Mouse (Mus musculus) heart, postnatal 0 days (tissue): ENCODE measurements around the gene Kctd6. TPM values are rescaled to one million over a fixed set of nuclear protein-coding genes. Genes with fewer than 3 reads are reported as not detected.

Experiments
- ATAC-seq: fragments of 200-750 bp; cut with Nextera tagmentation; 2 replicates; pipeline ENCODE4 v1.8.0; 2017; ENCODE audit warnings: low read depth, moderate number of reproducible peaks, moderate library complexity; ENCODE audit not compliant: insufficient read depth
- DNase-seq: peaks from one replicate; pipeline ENCODE4 v3.0.0-alpha.2; 2016; ENCODE audit warnings: low spot score
- H3K27ac ChIP-seq: fragments of 300-500 bp; sonication (generic); 2 replicates; pipeline ENCODE4 v1.5.1; 2014; ENCODE audit warnings: low read depth, mild to moderate bottlenecking
- H3K27me3 ChIP-seq: fragments of 300-500 bp; sonication (generic); 2 replicates; pipeline ENCODE4 v1.6.1; 2014; ENCODE audit warnings: low read length, mixed read lengths; ENCODE audit not compliant: control insufficient read depth, insufficient read depth
- H3K36me3 ChIP-seq: fragments of 300-500 bp; sonication (generic); replicated peaks from 2 replicates; pipeline ENCODE4 v1.6.1; 2014; ENCODE audit warnings: low read length, mixed read lengths; ENCODE audit not compliant: control insufficient read depth, insufficient read depth
- H3K4me1 ChIP-seq: fragments of 300-500 bp; sonication (generic); 2 replicates; pipeline ENCODE4 v1.6.1; 2014; ENCODE audit warnings: antibody characterized with exemption; ENCODE audit not compliant: control insufficient read depth, insufficient read depth
- H3K4me2 ChIP-seq: fragments of 300-500 bp; sonication (generic); 2 replicates; pipeline ENCODE4 v1.6.1; 2014; ENCODE audit warnings: low read depth, mild to moderate bottlenecking, low read length, moderate library complexity
- H3K4me3 ChIP-seq: fragments of 300-500 bp; sonication (generic); 2 replicates; pipeline ENCODE4 v1.5.1; 2014; ENCODE audit warnings: low read depth, low read length
- H3K9ac ChIP-seq: fragments of 300-500 bp; sonication (generic); replicated peaks from 2 replicates; pipeline ENCODE4 v1.6.1; 2014; ENCODE audit warnings: low read depth, low read length, mixed read lengths
- H3K9me3 ChIP-seq: fragments of 300-500 bp; sonication (generic); replicated peaks from 2 replicates; pipeline ENCODE4 v1.6.1; 2016; ENCODE audit warnings: low read length; ENCODE audit not compliant: control insufficient read depth
- CTCF ChIP-seq: IDR thresholded peaks from 2 replicates; pipeline ENCODE4 v1.5.1; 2016; ENCODE audit warnings: antibody characterized with exemption, control low read depth, low read depth
- EP300 ChIP-seq: IDR thresholded peaks from 2 replicates; pipeline ENCODE4 v1.6.1; 2016; ENCODE audit warnings: antibody characterized with exemption, low read depth
- WGBS: fragments of 180-500 bp; shearing (Covaris S2); extraction: QIAGEN DNeasy Blood & Tissue Kit; methylation state at CpG from one replicate; pipeline ENCODE4 v1.1.7; 2014; 5-methylcytosine and 5-hydroxymethylcytosine counted together
- polyA plus RNA-seq: library from polyadenylated mRNA; unstranded; fragments of >200 nt; fragmentation: Nextera tagmentation; extraction: Ambion mirVana; gene quantifications from 2 replicates; pipeline ENCODE4 v1.2.1, GENCODE M21; 2015
- total RNA-seq: library from RNA; depleted of rRNA; stranded (reverse); fragments of >200 nt; gene quantifications from 2 replicates; pipeline ENCODE4 v1.2.3, GENCODE M21; 2014; ENCODE audit warnings: low replicate concordance

Gene Kctd6
- total and polyA plus RNA-seq, 2 experiments from 2014 or later: 7.9 to 12.6 TPM

DNA sequence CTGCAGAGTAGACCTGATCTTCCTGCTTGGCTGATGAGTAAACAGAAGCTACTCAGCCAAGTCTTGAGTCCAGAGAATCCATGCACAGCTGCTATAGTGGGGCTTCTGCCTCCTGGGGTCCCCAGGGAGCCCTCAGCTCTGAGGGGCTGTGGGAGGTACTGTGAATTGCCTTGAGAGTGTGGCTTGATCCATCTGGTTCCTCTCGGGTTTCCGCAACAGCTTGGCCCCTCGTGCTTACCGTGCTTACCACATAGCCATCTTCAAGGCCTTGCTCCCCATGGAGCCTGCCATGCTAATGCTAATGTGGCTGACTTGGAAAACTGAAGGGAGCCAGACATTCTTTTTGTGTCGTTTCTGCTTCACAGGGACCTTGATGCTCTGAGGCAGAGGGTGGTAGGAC is 6.8 kb upstream of the Kctd6 start:
- Histone ChIP-seq H3K36me3 (no peaks in the 10 kb centered on the region), H3K9ac (no peak overlapping the region), H3K4me3 (no peak overlapping the region), H3K27ac (no peak overlapping the region), H3K4me2 (no peak overlapping the region), H3K27me3 (no peaks in the 10 kb centered on the region), H3K4me1 (peaks cover 15% of the 10 kb centered on the region), H3K9me3 (no peaks in the 10 kb centered on the region)
- 53% methylated on average over 5 of the region's 5 CpGs for WGBS
- DNase-seq: no peak
- TF ChIP-seq CTCF (no peak), EP300 (no peak)
- no peak for ATAC-seq

DNA sequence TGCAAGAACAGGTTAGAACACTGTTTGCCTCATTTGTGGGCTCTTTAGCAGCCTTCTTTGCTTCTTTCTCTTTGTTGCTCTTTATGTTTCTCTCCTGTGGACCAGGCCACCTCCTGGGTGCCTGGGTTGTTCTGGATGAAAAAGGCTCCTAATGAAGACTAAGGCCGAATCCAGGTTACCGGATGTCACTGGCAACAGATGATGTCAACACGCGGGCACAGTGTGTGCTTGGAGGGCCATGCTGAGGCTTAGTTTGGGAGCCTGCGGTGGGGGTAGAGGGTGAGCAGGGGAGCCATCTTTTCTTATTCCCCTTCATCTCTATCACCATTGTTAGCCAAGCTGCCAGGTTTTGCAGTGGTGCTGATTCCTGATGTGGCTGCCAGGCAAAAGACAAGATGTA is 6.4 kb upstream of the Kctd6 start:
- no peak for ATAC-seq
- peaks cover 15% of the 10 kb centered on the region for H3K4me1 ChIP-seq

DNA sequence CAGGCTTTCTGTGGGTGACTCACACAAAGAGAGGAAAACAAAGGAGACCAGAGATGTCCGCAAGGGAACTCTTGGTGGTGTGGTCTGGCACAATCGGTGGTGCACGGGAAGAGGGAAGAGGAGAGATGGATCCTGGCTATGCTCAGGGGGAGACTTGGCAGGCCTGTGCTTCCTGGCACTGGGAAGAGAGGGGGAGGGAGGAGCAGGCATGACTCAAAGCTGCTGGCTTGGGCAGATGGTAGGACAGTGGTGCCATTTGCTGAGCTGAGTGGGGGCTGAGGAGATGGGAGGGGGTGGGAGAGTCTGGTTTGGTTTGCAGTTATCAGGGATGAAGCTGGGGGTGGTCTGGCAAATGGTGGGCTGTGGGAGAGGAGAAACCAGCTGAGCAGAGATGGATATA is 5.1 kb upstream of the Kctd6 start:
- Histone ChIP-seq H3K4me3 (no peak overlapping the region), H3K9ac (no peak overlapping the region), H3K4me2 (no peak overlapping the region), H3K27ac (no peak overlapping the region), H3K36me3 (no peaks in the 10 kb centered on the region), H3K27me3 (no peaks in the 10 kb centered on the region), H3K9me3 (no peaks in the 10 kb centered on the region), H3K4me1 (peaks cover 15% of the 10 kb centered on the region)
- 34% methylated on average over 3 of the region's 3 CpGs for WGBS
- 0 out of 2 replicates have a peak, but pooled peaks have one; percentile 6 for ATAC-seq
- TF ChIP-seq CTCF (no peak), EP300 (no peak)
- DNase-seq: peak; percentile 33

More for the DNA sequence above, 6.4 kb upstream of the Kctd6 start:
- H3K36me3 ChIP-seq: no peaks in the 10 kb centered on the region
- H3K27ac ChIP-seq: no peak overlapping the region
- TF ChIP-seq EP300: no peak
- no peak for TF ChIP-seq CTCF
- H3K9me3 ChIP-seq: no peaks in the 10 kb centered on the region
- H3K27me3 ChIP-seq: no peaks in the 10 kb centered on the region
- WGBS: 82% methylated on average over 5 of the region's 5 CpGs
- no peak overlapping the region for H3K4me3 ChIP-seq
- H3K9ac ChIP-seq: no peak overlapping the region
- no peak for DNase-seq
- no peak overlapping the region for H3K4me2 ChIP-seq

DNA sequence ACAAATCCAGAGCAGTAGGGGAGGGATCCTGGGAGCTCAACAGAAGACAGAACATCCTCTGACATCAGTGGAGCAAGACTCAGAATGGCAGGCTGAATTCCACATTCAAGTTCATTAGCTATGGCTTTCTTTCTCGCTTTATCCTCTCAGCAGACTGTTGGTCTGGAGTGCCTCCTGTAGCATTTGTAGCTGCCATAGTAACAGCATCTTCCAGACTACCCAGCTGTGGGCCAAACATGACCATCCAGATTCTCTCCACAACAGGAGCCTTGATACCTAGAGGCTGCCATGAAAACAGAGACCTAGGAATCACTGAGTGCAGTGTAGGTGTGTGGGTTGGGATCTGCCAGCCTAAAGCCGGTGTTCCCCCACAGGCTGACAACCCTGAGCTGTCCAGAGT is 4.0 kb upstream of the Kctd6 start:
- no peak overlapping the region for H3K4me2 ChIP-seq
- DNase-seq (no peak), ATAC-seq (no peak)
- TF ChIP-seq EP300 (no peak), CTCF (no peak)
- no peaks in the 10 kb centered on the region for H3K9me3 ChIP-seq
- H3K4me1 ChIP-seq: peaks cover 16% of the 10 kb centered on the region
- H3K36me3 ChIP-seq: no peaks in the 10 kb centered on the region
- H3K27me3 ChIP-seq: no peaks in the 10 kb centered on the region
- H3K27ac ChIP-seq: no peak overlapping the region
- H3K9ac ChIP-seq: no peak overlapping the region
- 92% methylated on average over 2 of the region's 2 CpGs for WGBS
- no peak overlapping the region for H3K4me3 ChIP-seq

DNA sequence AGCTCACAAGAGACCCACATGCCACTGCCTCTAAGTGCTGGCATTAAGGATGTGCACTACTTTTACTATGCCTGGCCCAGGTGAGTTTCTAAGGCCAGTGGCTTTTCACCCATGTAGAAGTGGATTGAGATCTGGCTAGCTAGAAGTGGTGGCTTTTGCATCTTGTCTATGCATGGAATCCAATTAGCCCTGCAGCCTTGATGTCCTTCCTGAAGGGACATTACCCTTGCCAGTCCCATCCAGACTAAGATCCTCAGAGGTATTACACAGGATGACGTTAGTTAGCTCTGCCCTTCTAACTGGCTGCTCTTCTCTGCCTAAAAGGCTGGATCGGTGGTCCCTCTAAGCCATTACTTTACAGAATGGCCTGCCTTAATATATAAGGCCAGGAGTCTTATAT is 944 bp upstream of the Kctd6 start:
- ATAC-seq (no peak), DNase-seq (no peak)
- Histone ChIP-seq H3K27me3 (no peaks in the 10 kb centered on the region), H3K36me3 (no peaks in the 10 kb centered on the region), H3K27ac (no peak overlapping the region), H3K9me3 (no peaks in the 10 kb centered on the region), H3K9ac (no peak overlapping the region), H3K4me2 (no peak overlapping the region), H3K4me3 (no peak overlapping the region), H3K4me1 (peaks cover 21% of the 10 kb centered on the region)
- TF ChIP-seq EP300 (no peak), CTCF (no peak)
- 80% methylated on average over 2 of the region's 2 CpGs for WGBS
